Mouse (Mus musculus): ENCODE results near the gene Cdc42se1. TPM values are rescaled to one million over a fixed set of nuclear protein-coding genes. Genes with fewer than 3 reads are reported as not detected.

The Cdc42se1 gene
- total and polyA plus RNA-seq, 3 experiments = 55.3 to 128 (median 71.1) TPM

- H3K9me3 ChIP-seq (replicated peaks; ENCODE audit: low read length) = no peaks in the 10 kb centered on the region
- H3K79me2 ChIP-seq (replicated peaks; ENCODE audit: control insufficient read depth, extremely low read depth, insufficient read depth, poor library complexity, severe bottlenecking) = no peaks in the 10 kb centered on the region
- no peak overlapping the region for H3K4me2 ChIP-seq (ENCODE audit: insufficient read depth, low read depth, poor library complexity, severe bottlenecking)
- in situ Hi-C loops (cut with MboI; ENCODE audit: low pct_ligation_motif_present, low pct_unique_long_range_greater_than_20kb, low sequenced_read_pairs) = no loop called here
- no peak overlapping the region for H3K27ac ChIP-seq (ENCODE audit: insufficient read depth, low read depth)
- DNase-seq (ENCODE audit: extremely low read depth) = no peak
- H3K36me3 ChIP-seq (replicated peaks in 1 of 2; ENCODE audit: control insufficient read depth in 1 of 2, insufficient read depth in 1 of 2, low read length in 1 of 2) = peaks cover 58 to 96% of the 10 kb centered on the region in 2 experiments
- no peak overlapping the region for H3K9ac ChIP-seq (ENCODE audit: insufficient read depth, low read depth)
- H3K4me3 ChIP-seq (replicated peaks in 1 of 3; ENCODE audit: low read depth in 2 of 3, low read length in 2 of 3, poor library complexity in 1 of 3) = no peak overlapping the region
- dilution Hi-C loops (cut with MboI; ENCODE audit: extremely low pct_ligation_motif_present, extremely low pct_unique_long_range_greater_than_20kb, low sequenced_read_pairs) = no loop called here
- H3K27me3 ChIP-seq (replicated peaks) = no peaks in the 10 kb centered on the region
- TF ChIP-seq ZNF384 (IDR thresholded peaks at IDR 0.05; ENCODE audit: low read depth, low read length) (no peak), ZMIZ1 (IDR thresholded peaks at IDR 0.05; ENCODE audit: low read depth, low read length) (no peak), ELF1 (IDR thresholded peaks at IDR 0.05; ENCODE audit: low read depth, low read length) (no peak), TBP (conservative IDR thresholded peaks at IDR 0.05; ENCODE audit: low read depth, low read length) (no peak), GABPA (IDR thresholded peaks at IDR 0.05; ENCODE audit: insufficient replicate concordance, low read depth, low read length) (no peak), RAD21 (IDR thresholded peaks at IDR 0.05; ENCODE audit: low read depth, low read length) (no peak)
- H3K4me1 ChIP-seq (ENCODE audit: control insufficient read depth in 1 of 2, insufficient read depth in 2 of 2) = no peaks in the 10 kb centered on the region
Observed at GRCm38 (mm10) chr3:95200562-95200961, 28.0 kb upstream of the Cdc42se1 start.

GRCm38 (mm10) chr3:95203880-95204279 is 24.7 kb upstream of the Cdc42se1 start:
- H3K4me2 ChIP-seq (ENCODE audit: insufficient read depth, low read depth, poor library complexity, severe bottlenecking) = no peak overlapping the region
- H3K9ac ChIP-seq (ENCODE audit: insufficient read depth, low read depth) = no peak overlapping the region
- H3K27ac ChIP-seq (ENCODE audit: insufficient read depth, low read depth) = no peak overlapping the region
- no peaks in the 10 kb centered on the region for H3K4me1 ChIP-seq (ENCODE audit: control insufficient read depth in 1 of 2, insufficient read depth in 2 of 2)
- no peaks in the 10 kb centered on the region for H3K27me3 ChIP-seq (replicated peaks)
- H3K79me2 ChIP-seq (replicated peaks; ENCODE audit: control insufficient read depth, extremely low read depth, insufficient read depth, poor library complexity, severe bottlenecking) = no peaks in the 10 kb centered on the region
- TF ChIP-seq SMC3 (IDR thresholded peaks at IDR 0.05; ENCODE audit: low read depth, low read length) = no peak
- no peak for TF ChIP-seq CHD1 (IDR thresholded peaks at IDR 0.05; ENCODE audit: low read depth, low read length)
- no peak for TF ChIP-seq IRF4 (IDR thresholded peaks at IDR 0.05; ENCODE audit: low read depth, low read length)
- no peak for TF ChIP-seq RCOR1 (conservative IDR thresholded peaks at IDR 0.05; ENCODE audit: low read depth, low read length)
- TF ChIP-seq MAX (IDR thresholded peaks at IDR 0.05; ENCODE audit: low read length) = no peak
- no peak for TF ChIP-seq CTCF (conservative IDR thresholded peaks at IDR 0.05 in 1 of 2, IDR thresholded peaks at IDR 0.05 in 1 of 2; ENCODE audit: low read depth in 2 of 2, low read length in 2 of 2)
- TF ChIP-seq PAX5 (IDR thresholded peaks at IDR 0.05; ENCODE audit: low read length) = no peak
- TF ChIP-seq MYC (IDR thresholded peaks at IDR 0.05; ENCODE audit: low read depth, low read length) = no peak
- no peak for TF ChIP-seq BHLHE40 (IDR thresholded peaks at IDR 0.05; ENCODE audit: low read depth, low read length)
- TF ChIP-seq KAT2A (IDR thresholded peaks at IDR 0.05; ENCODE audit: insufficient replicate concordance, low read length) = no peak
- TF ChIP-seq CHD2 (IDR thresholded peaks at IDR 0.05; ENCODE audit: low read length) = no peak
- TF ChIP-seq GABPA (IDR thresholded peaks at IDR 0.05; ENCODE audit: insufficient replicate concordance, low read depth, low read length) = no peak
- no peak for TF ChIP-seq UBTF (IDR thresholded peaks at IDR 0.05; ENCODE audit: low read depth, low read length)
- no peak for TF ChIP-seq TCF12 (IDR thresholded peaks at IDR 0.05; ENCODE audit: low read depth, low read length)
- no peak overlapping the region for H3K4me3 ChIP-seq (replicated peaks in 1 of 3; ENCODE audit: low read depth in 2 of 3, low read length in 2 of 3, poor library complexity in 1 of 3)
- dilution Hi-C loops (cut with MboI; ENCODE audit: extremely low pct_ligation_motif_present, extremely low pct_unique_long_range_greater_than_20kb, low sequenced_read_pairs) (no loop called here), in situ Hi-C loops (cut with MboI; ENCODE audit: low pct_ligation_motif_present, low pct_unique_long_range_greater_than_20kb, low sequenced_read_pairs) (no loop called here)
- H3K36me3 ChIP-seq (replicated peaks in 1 of 2; ENCODE audit: control insufficient read depth in 1 of 2, insufficient read depth in 1 of 2, low read length in 1 of 2) = peaks cover 58 to 93% of the 10 kb centered on the region in 2 experiments
- no peak for DNase-seq (ENCODE audit: extremely low read depth)
- H3K9me3 ChIP-seq (replicated peaks; ENCODE audit: low read length) = no peaks in the 10 kb centered on the region
